Mouse (Mus musculus): ENCODE data around the gene Brms1.

Gene Brms1

GRCm38 (mm10) chr19:5092083-5092482, 50.9 kb downstream of the Brms1 start:
- peak; percentile 57 for DNase-seq

DNA sequence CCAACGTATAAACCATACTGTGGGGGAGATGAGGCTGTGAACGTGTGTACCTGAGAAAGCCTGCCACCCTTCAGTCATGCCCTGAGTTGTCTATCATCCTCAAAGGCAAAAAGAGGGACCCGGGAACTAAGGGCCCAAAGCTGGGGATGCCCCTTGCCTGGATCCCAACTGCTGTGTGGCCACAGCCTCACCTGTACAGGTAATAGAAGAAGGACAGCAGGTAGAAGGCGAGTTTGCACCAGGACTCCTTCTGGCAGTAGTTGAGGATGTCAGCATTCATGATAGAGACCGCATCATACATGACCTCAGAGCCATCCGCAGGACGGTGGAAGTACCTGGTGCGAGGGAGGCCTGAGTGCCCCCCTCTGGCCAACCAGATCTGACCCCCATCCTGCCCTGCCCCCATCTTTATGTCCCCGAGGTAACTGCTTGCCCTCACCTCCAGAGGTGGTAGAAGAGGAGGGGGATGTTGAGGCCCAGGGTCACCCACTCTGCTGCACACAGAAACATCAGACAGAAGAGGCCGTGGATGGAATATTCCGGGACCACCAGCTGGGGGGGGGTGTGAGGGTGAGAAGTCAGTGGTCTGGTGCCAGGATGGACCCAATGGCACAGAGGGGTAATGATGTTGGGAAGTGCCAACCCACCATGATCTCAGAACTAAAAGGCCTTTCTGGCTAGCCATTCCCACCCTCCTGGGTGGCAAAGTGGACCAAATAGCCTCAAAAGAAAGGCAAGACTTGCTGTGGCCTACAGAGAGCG, 52.5 kb downstream of the Brms1 start:
- peak; percentile 74 for DNase-seq

- DNase-seq, result peak; percentile 93
Observed at GRCm38 (mm10) chr19:5094243-5094632, 53.1 kb downstream of the Brms1 start.

GRCm38 (mm10) chr19:5094746-5095417, 53.7 kb downstream of the Brms1 start:
- DNase-seq, result peak; percentile 28

DNA sequence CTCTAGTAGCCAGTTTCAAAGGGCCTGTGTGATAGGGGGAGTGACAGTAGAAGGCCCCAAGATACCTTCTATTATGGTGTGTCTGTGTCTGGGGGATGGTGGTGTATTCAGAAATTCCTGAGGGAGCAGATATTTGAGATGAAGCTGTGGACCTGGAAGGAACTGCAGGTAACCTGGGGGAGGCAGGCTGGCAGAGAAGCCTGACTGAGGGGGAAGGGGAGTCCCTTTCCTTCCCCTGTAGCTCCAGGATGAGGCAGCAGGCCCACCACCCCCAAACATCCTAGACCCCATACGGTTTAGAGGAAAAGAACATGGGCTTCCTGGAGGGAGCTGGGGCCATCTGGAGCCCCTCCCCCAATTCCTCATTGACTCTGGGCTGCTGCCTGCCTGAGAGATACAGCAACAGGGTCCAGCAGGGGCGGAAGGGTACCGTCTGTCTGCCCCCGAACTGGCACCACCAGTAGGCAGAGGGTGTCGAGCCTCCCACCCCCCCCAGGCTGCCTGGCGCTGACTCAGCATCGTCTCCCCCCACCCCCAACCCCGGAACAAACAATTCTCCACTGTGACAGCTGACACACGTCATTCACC, 54.8 kb downstream of the Brms1 start:
- DNase-seq, result peak; percentile 66

- DNase-seq, result peak; percentile 37
Observed at GRCm38 (mm10) chr19:5097521-5098362, 56.6 kb downstream of the Brms1 start.

GRCm38 (mm10) chr19:5098363-5099143, 57.4 kb downstream of the Brms1 start, which contains the start of gene Cnih2:
Gene Cnih2 (minus strand): TSS chr19:5098521.
- DNase-seq, result peak; percentile 78
